Mouse (Mus musculus) CH12.LX (cell line): ENCODE measurements around the gene Dpp4. TPM values are rescaled to one million over a fixed set of nuclear protein-coding genes. Genes with fewer than 3 reads are reported as not detected.

Source experiments
- DNase-seq: peaks from one replicate; pipeline ENCODE4 v3.0.0-alpha.2; 2013; ENCODE audit errors: extremely low read depth
- H3K27ac ChIP-seq: 2 replicates; pipeline ENCODE4 v1.5.1; 2012; ENCODE audit warnings: low read depth, mild to moderate bottlenecking, control low read depth, moderate library complexity; ENCODE audit not compliant: insufficient read depth
- H3K27me3 ChIP-seq: replicated peaks from 2 replicates; pipeline ENCODE3; 2012; ENCODE audit warnings: inconsistent platforms
- H3K36me3 ChIP-seq, 2 experiments: replicated peaks in 1 of 2; 2 replicates each; pipeline versions ENCODE3 to v1.6.1; 2012; ENCODE audit warnings: inconsistent platforms in 1 of 2, low read length in 1 of 2, mild to moderate bottlenecking in 1 of 2, mixed read lengths in 1 of 2, moderate library complexity in 1 of 2; ENCODE audit not compliant: control insufficient read depth in 1 of 2, insufficient read depth in 1 of 2
- H3K4me1 ChIP-seq, 2 experiments: 2 replicates each; pipeline ENCODE4 v1.6.1; 2012; ENCODE audit warnings: inconsistent platforms in 1 of 2, moderate library complexity in 1 of 2; ENCODE audit not compliant: insufficient read depth in 2 of 2, control insufficient read depth in 1 of 2
- H3K4me2 ChIP-seq: 2 replicates; pipeline ENCODE4 v1.6.1; 2012; ENCODE audit warnings: low read depth, mild to moderate bottlenecking, control low read depth; ENCODE audit not compliant: poor library complexity, insufficient read depth, severe bottlenecking
- H3K4me3 ChIP-seq, 3 experiments: fragments of 150-350 bp in 1 of 3; sonication (generic) in 1 of 3; replicated peaks in 1 of 3; 2 replicates each; pipeline versions ENCODE3 to v1.5.1; 2011 to 2012; ENCODE audit warnings: low read depth in 2 of 3, low read length in 2 of 3, mild to moderate bottlenecking in 2 of 3, moderate library complexity in 2 of 3, control low read depth in 1 of 3, improper control_type of control experiment in 1 of 3, inconsistent platforms in 1 of 3, mixed read lengths in 1 of 3; ENCODE audit not compliant: poor library complexity in 1 of 3
- H3K79me2 ChIP-seq: replicated peaks from 2 replicates; pipeline ENCODE4 v1.6.1; 2012; ENCODE audit warnings: mild to moderate bottlenecking, moderate library complexity; ENCODE audit not compliant: control insufficient read depth, poor library complexity, insufficient read depth, severe bottlenecking; ENCODE audit errors: extremely low read depth
- H3K9ac ChIP-seq: 2 replicates; pipeline ENCODE4 v1.6.1; 2012; ENCODE audit warnings: low read depth, mild to moderate bottlenecking, control low read depth, moderate library complexity; ENCODE audit not compliant: insufficient read depth
- H3K9me3 ChIP-seq: replicated peaks from 2 replicates; pipeline ENCODE3; 2012; ENCODE audit warnings: low read length, inconsistent platforms, mixed read lengths
- BHLHE40 ChIP-seq: IDR thresholded peaks from 2 replicates; pipeline ENCODE4 v1.6.1; 2011; ENCODE audit warnings: mild to moderate bottlenecking, low read depth, low read length, improper control_type of control experiment
- CHD2 ChIP-seq: IDR thresholded peaks from 2 replicates; pipeline ENCODE4 v1.6.1; 2011; ENCODE audit warnings: low read length, improper control_type of control experiment
- CTCF ChIP-seq, 2 experiments: IDR thresholded peaks in 1 of 2; conservative IDR thresholded peaks in 1 of 2; 2 replicates each; pipeline ENCODE4 v1.5.1; 2011 to 2012; ENCODE audit warnings: low read depth in 2 of 2, low read length in 2 of 2, improper control_type of control experiment in 1 of 2, inconsistent platforms in 1 of 2, mild to moderate bottlenecking in 1 of 2, moderate library complexity in 1 of 2
- EP300 ChIP-seq: IDR thresholded peaks from 2 replicates; pipeline ENCODE4 v1.6.1; 2011; ENCODE audit warnings: low read length, improper control_type of control experiment
- ETS1 ChIP-seq: conservative IDR thresholded peaks from 2 replicates; pipeline ENCODE4 v1.6.1; 2012; ENCODE audit warnings: low read depth, mild to moderate bottlenecking, inconsistent platforms, low read length, improper control_type of control experiment, moderate library complexity
- GABPA ChIP-seq: IDR thresholded peaks from 2 replicates; pipeline ENCODE4 v1.6.1; 2012; ENCODE audit warnings: low read depth, low read length, improper control_type of control experiment, inconsistent platforms; ENCODE audit not compliant: insufficient replicate concordance
- JUN ChIP-seq: IDR thresholded peaks from 2 replicates; pipeline ENCODE4 v1.6.1; 2011; ENCODE audit warnings: low read depth, mild to moderate bottlenecking, low read length, improper control_type of control experiment, moderate library complexity; ENCODE audit not compliant: insufficient read depth
- JUND ChIP-seq: conservative IDR thresholded peaks from 2 replicates; pipeline ENCODE4 v1.6.1; 2011; ENCODE audit warnings: low read depth, low read length, improper control_type of control experiment
- MAFK ChIP-seq: IDR thresholded peaks from 2 replicates; pipeline ENCODE4 v1.6.1; 2011; ENCODE audit warnings: low read length, improper control_type of control experiment; ENCODE audit not compliant: insufficient replicate concordance
- MAX ChIP-seq: IDR thresholded peaks from 2 replicates; pipeline ENCODE4 v1.6.1; 2011; ENCODE audit warnings: low read length, improper control_type of control experiment
- MAZ ChIP-seq: IDR thresholded peaks from 2 replicates; pipeline ENCODE4 v1.6.1; 2012; ENCODE audit warnings: low read depth, mild to moderate bottlenecking, inconsistent platforms, low read length, improper control_type of control experiment, moderate library complexity
- NELFE ChIP-seq: IDR thresholded peaks from 2 replicates; pipeline ENCODE4 v1.6.1; 2011; ENCODE audit warnings: low read depth, low read length, improper control_type of control experiment
- NRF1 ChIP-seq: IDR thresholded peaks from 2 replicates; pipeline ENCODE4 v1.6.1; 2014; ENCODE audit warnings: low read depth, mild to moderate bottlenecking, inconsistent platforms, low read length, improper control_type of control experiment, moderate library complexity
- POLR2A ChIP-seq: IDR thresholded peaks from 2 replicates; pipeline ENCODE4 v1.6.1; 2011; ENCODE audit warnings: low read depth, mild to moderate bottlenecking, improper control_type of control experiment, low read length
- POLR2AphosphoS2 ChIP-seq: IDR thresholded peaks from 2 replicates; pipeline ENCODE4 v1.6.1; 2011; ENCODE audit warnings: low read depth, low read length, improper control_type of control experiment
- RCOR1 ChIP-seq: conservative IDR thresholded peaks from 2 replicates; pipeline ENCODE4 v1.6.1; 2012; ENCODE audit warnings: low read depth, mild to moderate bottlenecking, inconsistent platforms, low read length, improper control_type of control experiment
- SMC3 ChIP-seq: IDR thresholded peaks from 2 replicates; pipeline ENCODE4 v1.6.1; 2011; ENCODE audit warnings: low read depth, low read length, improper control_type of control experiment
- TBP ChIP-seq: conservative IDR thresholded peaks from 2 replicates; pipeline ENCODE4 v1.6.1; 2011; ENCODE audit warnings: low read depth, low read length, improper control_type of control experiment
- TCF12 ChIP-seq: IDR thresholded peaks from 2 replicates; pipeline ENCODE4 v1.6.1; 2014; ENCODE audit warnings: low read depth, mild to moderate bottlenecking, inconsistent platforms, low read length, improper control_type of control experiment
- UBTF ChIP-seq: IDR thresholded peaks from 2 replicates; pipeline ENCODE4 v1.6.1; 2012; ENCODE audit warnings: low read depth, mild to moderate bottlenecking, inconsistent platforms, low read length, improper control_type of control experiment, moderate library complexity
- USF1 ChIP-seq: IDR thresholded peaks from 2 replicates; pipeline ENCODE4 v1.6.1; 2014; ENCODE audit warnings: low read depth, mild to moderate bottlenecking, inconsistent platforms, low read length, improper control_type of control experiment
- USF2 ChIP-seq: conservative IDR thresholded peaks from 2 replicates; pipeline ENCODE4 v1.6.1; 2011; ENCODE audit warnings: low read depth, low read length, improper control_type of control experiment
- ZC3H11A ChIP-seq: IDR thresholded peaks from 2 replicates; pipeline ENCODE4 v1.6.1; 2012; ENCODE audit warnings: low read depth, mild to moderate bottlenecking, inconsistent platforms, low read length, improper control_type of control experiment
- ZKSCAN1 ChIP-seq: IDR thresholded peaks from 2 replicates; pipeline ENCODE4 v1.6.1; 2012; ENCODE audit warnings: low read depth, inconsistent platforms, low read length, improper control_type of control experiment, borderline replicate concordance
- ZMIZ1 ChIP-seq: IDR thresholded peaks from 2 replicates; pipeline ENCODE4 v1.6.1; 2012; ENCODE audit warnings: low read depth, mild to moderate bottlenecking, inconsistent platforms, low read length, improper control_type of control experiment
- ZNF384 ChIP-seq: IDR thresholded peaks from 2 replicates; pipeline ENCODE4 v1.6.1; 2012; ENCODE audit warnings: low read depth, low read length, improper control_type of control experiment, inconsistent platforms
- dilution Hi-C: fragments of 300-500 bp; cut with MboI; formaldehyde crosslinking; loops from 2 replicates; pipeline ENCODE4 v1.14.3; 2020; ENCODE audit warnings: low sequenced_read_pairs; ENCODE audit not compliant: extremely low pct_unique_long_range_greater_than_20kb, extremely low pct_ligation_motif_present
- in situ Hi-C: fragments of 300-500 bp; cut with MboI; formaldehyde crosslinking; loops from 3 replicates; pipeline ENCODE4 v1.14.3; 2019; ENCODE audit warnings: low sequenced_read_pairs, low pct_ligation_motif_present, low pct_unique_long_range_greater_than_20kb, mixed read lengths
- polyA plus RNA-seq: library from polyadenylated mRNA; unstranded; fragments of >175 nt; gene quantifications from 2 replicates; pipeline ENCODE4 v1.2.1, GENCODE M21; 2012; ENCODE audit warnings: low read depth; ENCODE audit not compliant: insufficient read length
- total RNA-seq, 2 experiments: library from RNA; depleted of rRNA; stranded (reverse); fragments of 300-350 nt in 1 of 2; fragments of >200 nt in 1 of 2; gene quantifications; 2 replicates each; pipeline ENCODE4 v1.2.3; 2012 to 2014

The Dpp4 gene
- total and polyA plus RNA-seq, 3 experiments: 0.04 to 3.6 (median 0.29) TPM

- H3K27me3 ChIP-seq: no peaks in the 10 kb centered on the region
- no peak overlapping the region for H3K9ac ChIP-seq
- DNase-seq: no peak
- H3K27ac ChIP-seq: no peak overlapping the region
- no peaks in the 10 kb centered on the region for H3K36me3 ChIP-seq
- dilution Hi-C loops (no loop called here), in situ Hi-C loops (no loop called here)
- no peak for TF ChIP-seq ZC3H11A
- TF ChIP-seq ZKSCAN1: no peak
- no peak for TF ChIP-seq EP300
- no peak for TF ChIP-seq USF1
- TF ChIP-seq JUN: no peak
- no peak for TF ChIP-seq JUND
- TF ChIP-seq BHLHE40: no peak
- TF ChIP-seq CTCF (conservative IDR thresholded peaks at IDR 0.05 in 1 of 2, IDR thresholded peaks at IDR 0.05 in 1 of 2; ENCODE audit: low read depth in 2 of 2, low read length in 2 of 2): no peak
- no peak for TF ChIP-seq MAX
- TF ChIP-seq GABPA: no peak
- TF ChIP-seq USF2: no peak
- TF ChIP-seq RCOR1: no peak
- TF ChIP-seq MAFK: no peak
- no peak for TF ChIP-seq TCF12
- TF ChIP-seq ZMIZ1: no peak
- TF ChIP-seq NRF1: no peak
- no peak for TF ChIP-seq ZNF384
- H3K9me3 ChIP-seq: no peaks in the 10 kb centered on the region
- H3K4me2 ChIP-seq: no peak overlapping the region
- H3K79me2 ChIP-seq: no peaks in the 10 kb centered on the region
- no peaks in the 10 kb centered on the region for H3K4me1 ChIP-seq
- no peak overlapping the region for H3K4me3 ChIP-seq
Observed at GRCm38 (mm10) chr2:62420045-62420444, 8.0 kb upstream of the Dpp4 start.

- no peak for TF ChIP-seq TCF12
- TF ChIP-seq POLR2AphosphoS2: no peak
- TF ChIP-seq POLR2A: no peak
- TF ChIP-seq JUN: no peak
- TF ChIP-seq NELFE: no peak
- no peak for TF ChIP-seq JUND
- no peak for TF ChIP-seq UBTF
- no peak for TF ChIP-seq CHD2
- no peak for TF ChIP-seq MAZ
- no peak for TF ChIP-seq NRF1
- no peak for TF ChIP-seq TBP
- TF ChIP-seq RCOR1: no peak
- no peak for TF ChIP-seq GABPA
- no peak for TF ChIP-seq ETS1
- no peak for TF ChIP-seq ZKSCAN1
- TF ChIP-seq ZMIZ1: no peak
- TF ChIP-seq ZC3H11A: no peak
- TF ChIP-seq SMC3: no peak
- dilution Hi-C loops (no loop called here), in situ Hi-C loops (no loop called here)
Observed at GRCm38 (mm10) chr2:62417233-62417632, 5.2 kb upstream of the Dpp4 start.

More at GRCm38 (mm10) chr2:62417233-62417632, 5.2 kb upstream of the Dpp4 start:
- no peaks in the 10 kb centered on the region for H3K27me3 ChIP-seq
- H3K36me3 ChIP-seq: no peaks in the 10 kb centered on the region
- H3K9ac ChIP-seq: no peak overlapping the region
- H3K4me1 ChIP-seq: no peaks in the 10 kb centered on the region
- H3K4me3 ChIP-seq: no peak overlapping the region
- H3K9me3 ChIP-seq: no peaks in the 10 kb centered on the region
- no peak for DNase-seq
- H3K27ac ChIP-seq: no peak overlapping the region
- no peak overlapping the region for H3K4me2 ChIP-seq
- H3K79me2 ChIP-seq: no peaks in the 10 kb centered on the region
